Mouse (Mus musculus): ENCODE data around the gene Zfp672.
"Not testable (repeated sequence)": the region's sequence is repeated elsewhere in the genome, so short reads cannot be mapped to it uniquely, and the experiment has no call there.

GRCm38 (mm10) chr11:58366191-58366590, 36.1 kb upstream of the Zfp672 start:
- TF ChIP-seq POLR2A (IDR thresholded peaks at IDR 0.05; ENCODE audit: low read depth, low read length); CTCF (conservative IDR thresholded peaks at IDR 0.05; ENCODE audit: insufficient read depth, insufficient read length, low read depth, low read length): not testable (repeated sequence)
